Mouse (Mus musculus) 3134 (cell line): Measurements from ENCODE around the gene Exosc2.
"Not testable (repeated sequence)": the region's sequence is repeated elsewhere in the genome, so short reads cannot be mapped to it uniquely, and the experiment has no call there.

ENCODE experiments used
- DNase-seq: peaks from one replicate; pipeline ENCODE4 v3.0.0-alpha.2; 2011; ENCODE audit warnings: low spot score; ENCODE audit not compliant: insufficient read length; ENCODE audit errors: extremely low read depth

Gene Exosc2

DNA sequence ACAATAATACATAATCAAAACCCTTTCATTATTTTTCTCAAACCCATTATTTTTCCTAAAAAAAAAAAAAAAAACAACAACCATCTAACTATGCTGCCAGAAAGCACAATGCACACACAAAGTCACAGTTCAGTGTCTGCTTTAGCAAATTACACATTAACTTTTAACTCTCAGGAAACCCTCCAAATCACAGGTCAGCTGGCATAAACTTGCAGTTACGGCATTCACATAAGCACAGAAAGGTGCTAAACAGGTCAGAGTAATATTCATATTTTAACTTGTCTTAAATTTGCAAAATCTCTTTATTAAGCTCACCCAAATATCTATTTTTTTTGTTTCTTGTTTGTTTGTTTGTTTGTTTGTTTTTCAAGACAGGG, 6.7 kb upstream of the Exosc2 start:
- no peak for DNase-seq

DNA sequence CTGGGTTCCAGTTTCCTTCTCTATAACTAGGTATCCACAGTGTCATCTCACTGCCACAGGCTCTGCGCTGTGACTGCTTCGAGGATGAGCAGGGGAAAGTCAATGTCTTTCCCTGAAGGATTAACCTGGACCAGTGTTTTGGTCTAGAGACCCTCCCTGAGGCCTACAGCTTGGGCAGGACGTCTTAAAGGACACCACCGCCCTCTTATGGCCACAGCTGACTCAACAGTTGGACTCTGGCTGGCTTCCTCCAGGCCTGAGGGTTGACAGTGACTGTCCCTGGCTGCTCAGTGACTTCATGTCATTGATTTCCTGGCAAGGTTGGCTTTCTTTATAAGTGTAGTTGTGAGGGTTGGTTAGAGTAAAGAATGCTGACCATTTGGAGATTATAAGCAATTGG, 3.2 kb upstream of the Exosc2 start:
- DNase-seq, result no peak

DNA sequence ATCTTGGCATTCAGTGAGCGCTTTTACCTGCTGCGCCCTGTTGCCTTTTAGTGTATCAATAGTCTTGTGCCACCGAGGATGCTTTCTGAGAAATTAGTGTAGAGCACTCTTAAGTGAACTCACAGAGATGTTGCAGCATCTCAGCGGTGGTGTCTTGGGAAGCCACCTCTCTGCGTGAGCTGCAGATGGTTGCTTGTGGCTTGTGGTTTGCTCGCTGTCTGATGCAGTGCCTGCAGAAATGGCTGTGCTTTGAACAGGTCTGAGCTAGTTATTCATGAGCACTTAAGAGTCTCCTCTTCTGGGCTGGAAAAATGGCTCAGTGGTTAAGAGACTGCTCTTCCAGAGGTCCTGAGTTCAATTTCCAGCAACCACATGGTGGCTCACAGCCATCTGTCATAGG, 8.1 kb downstream of the Exosc2 start:
- no peak for DNase-seq

- not testable (repeated sequence) for DNase-seq
These were observed 10.7 kb downstream of the Exosc2 start for GRCm38 (mm10) chr2:31681051-31681707.

- no peak for DNase-seq
These were observed 11.3 kb downstream of the Exosc2 start for GRCm38 (mm10) chr2:31681731-31682235.

- DNase-seq, result peak; percentile 39
These were observed 13.2 kb downstream of the Exosc2 start for GRCm38 (mm10) chr2:31683666-31684065.

GRCm38 (mm10) chr2:31688074-31688925, 17.8 kb downstream of the Exosc2 start, which contains the start of gene Abl1:
Abl1 (plus strand) TSS chr2:31688376.
- peak; percentile 93 for DNase-seq

DNA sequence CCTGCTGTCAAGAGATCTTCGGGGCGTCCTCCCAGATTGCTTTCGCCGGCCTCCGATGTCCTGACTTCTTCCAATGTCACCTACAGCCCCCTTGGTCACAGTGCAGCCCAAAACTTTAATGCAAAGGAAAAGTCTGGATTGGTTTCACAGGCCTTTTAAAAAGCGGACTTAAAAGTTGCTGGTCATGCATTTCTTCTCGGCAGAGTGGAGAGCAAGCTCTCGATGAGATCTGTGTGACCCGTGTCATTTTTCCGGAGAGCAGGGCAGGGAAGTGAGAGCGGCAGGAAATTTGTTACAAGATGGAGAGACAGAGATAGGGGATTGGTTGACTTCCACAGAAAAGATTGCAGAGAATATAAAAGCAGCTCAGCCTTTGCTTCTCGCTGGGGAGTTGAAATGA, 18.5 kb downstream of the Exosc2 start:
- no peak for DNase-seq

- DNase-seq, result no peak
These were observed 19.5 kb downstream of the Exosc2 start for GRCm38 (mm10) chr2:31690063-31690462.

DNA sequence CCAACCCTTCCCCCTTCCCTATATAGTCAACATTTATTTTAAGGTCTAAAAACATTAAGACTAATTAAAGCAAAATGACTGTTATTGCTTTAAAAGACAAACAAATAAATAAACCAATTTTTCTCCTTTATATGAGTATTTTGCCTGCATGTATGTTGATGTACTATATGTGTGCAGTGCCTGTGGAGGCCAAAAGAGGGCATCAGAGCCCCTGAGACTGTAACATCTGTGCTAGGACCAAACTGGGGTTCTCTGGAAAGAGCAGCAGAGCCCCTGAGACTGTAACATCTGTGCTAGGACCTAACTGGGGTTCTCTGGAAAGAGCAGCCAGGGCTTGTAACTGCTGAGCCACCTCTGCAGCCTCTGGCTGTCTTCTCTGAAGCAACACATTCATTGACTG, 27.7 kb downstream of the Exosc2 start:
- no peak for DNase-seq

DNA sequence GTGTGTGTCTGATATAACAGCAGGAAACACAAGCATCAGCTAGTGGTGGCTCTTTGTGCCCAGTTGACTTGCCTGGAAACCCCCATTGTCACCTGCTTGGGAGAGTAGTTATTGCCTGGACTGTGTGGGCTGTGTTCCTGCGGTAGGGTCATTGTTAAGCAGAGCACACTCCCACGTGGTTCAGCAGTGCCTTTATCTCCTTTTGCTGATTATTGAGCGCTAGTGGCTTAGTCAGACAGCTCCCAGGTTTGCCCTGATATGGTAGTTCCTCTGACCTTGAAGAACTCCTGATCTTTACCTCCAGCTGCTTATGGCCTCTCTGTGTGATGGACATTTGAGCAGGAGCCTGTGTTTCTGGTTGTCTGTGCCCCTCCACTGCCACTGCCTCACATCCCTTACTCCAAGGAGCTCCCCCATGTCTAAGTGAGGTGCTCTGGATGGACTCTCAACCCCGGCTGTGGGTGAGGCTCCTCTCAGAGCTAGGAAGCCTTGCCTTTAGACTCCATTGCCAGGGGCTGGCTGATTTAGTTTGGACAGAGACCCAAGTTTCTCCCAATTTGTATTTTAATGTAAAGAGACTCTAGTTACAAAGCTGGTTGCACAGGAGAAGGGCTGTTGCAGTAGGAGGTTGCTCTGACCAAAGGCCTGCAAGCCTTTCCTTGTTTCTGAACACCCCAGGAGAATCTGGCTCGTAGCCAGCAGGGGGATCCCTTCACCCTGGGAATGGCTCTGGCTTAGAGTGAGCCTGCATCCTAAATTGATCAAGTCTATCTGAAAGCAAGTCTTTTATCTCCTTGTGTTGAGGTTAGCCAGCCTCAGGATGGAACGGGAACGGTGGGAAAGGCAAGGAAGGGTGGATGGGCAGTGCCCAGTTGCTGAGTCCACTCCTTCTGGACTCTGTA, 30.3 kb downstream of the Exosc2 start:
- DNase-seq, result no peak

DNA sequence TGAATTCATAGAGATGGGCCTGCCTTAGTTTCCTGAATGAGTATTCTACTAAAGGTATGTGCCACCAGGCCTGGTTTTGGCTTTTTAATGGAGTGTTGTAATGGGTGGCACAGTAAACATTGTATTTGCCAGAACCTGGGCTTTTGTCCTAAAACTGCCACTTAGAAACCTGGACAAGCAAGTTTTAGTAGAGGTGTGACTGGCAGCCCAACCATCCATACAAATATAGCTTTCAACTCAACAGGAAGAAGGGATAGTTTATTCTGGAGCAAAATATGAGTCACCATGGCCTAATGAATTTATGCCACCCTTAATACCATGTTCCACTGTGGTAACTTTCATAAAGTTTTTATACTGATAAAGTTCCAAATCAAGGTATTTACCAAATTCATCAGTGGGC, 32.7 kb downstream of the Exosc2 start:
- no peak for DNase-seq

- no peak for DNase-seq
These were observed 35.4 kb downstream of the Exosc2 start for GRCm38 (mm10) chr2:31705914-31706313.

DNA sequence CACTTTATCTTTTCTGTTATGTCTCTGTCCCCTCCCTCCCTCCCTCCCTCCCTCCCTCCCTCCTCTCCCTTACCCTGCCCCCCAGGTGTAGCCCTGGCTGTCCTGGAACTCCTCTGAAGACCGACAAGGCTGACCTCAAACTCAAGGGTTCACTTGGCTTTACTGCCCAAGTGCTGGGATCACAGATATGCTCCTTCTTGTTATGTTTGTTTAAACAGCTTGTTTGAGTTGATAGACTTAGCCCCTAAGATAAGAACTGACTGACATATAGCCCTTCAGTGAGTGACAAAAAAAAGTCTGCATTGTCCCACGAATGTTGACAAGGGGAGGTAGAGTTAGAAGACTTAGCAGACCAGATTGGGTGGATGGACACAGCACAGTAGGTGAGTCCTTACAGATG, 36.0 kb downstream of the Exosc2 start:
- no peak for DNase-seq

DNA sequence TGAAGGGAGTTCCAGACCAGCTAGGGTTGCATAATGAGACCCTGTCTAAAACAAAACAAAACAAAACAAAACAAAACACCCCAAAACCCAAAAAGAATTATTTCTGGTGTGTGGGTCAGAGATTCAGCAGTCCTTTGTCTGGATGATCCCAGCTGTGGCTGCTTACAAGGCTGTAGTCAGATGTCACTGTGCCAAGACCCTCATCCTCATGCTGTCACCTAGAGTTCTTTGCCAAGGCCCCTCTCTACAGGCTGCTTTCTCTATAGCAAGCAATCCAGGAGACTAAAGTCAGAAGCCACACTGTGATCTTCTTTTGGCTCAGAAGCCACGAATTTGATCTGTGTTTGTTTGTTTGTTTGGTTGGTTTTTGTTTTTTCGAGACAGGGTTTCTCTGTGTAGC, 42.2 kb downstream of the Exosc2 start:
- DNase-seq, result no peak

GRCm38 (mm10) chr2:31713813-31714212, 43.3 kb downstream of the Exosc2 start:
- no peak for DNase-seq

DNA sequence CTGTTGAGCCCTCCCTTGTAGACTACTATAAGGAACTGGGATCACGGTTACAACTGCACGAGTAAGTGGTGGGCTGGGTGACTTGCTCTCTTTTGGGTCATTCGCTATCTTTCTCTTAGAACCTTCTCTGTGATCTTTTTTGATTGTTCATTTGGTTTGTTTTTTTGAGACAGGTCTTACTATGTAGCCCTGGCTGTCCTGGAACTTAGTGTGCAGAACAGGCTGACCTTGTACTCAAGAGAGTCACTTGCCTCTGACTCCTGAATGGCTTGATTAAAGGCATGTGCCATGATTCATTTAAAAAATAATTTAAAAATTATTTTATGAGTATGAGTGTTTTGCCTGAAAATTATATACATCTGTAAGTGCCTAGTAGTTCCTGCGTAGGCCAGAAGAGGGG, 44.3 kb downstream of the Exosc2 start:
- DNase-seq, result no peak

- no peak for DNase-seq
These were observed 45.5 kb downstream of the Exosc2 start for GRCm38 (mm10) chr2:31715985-31716384.

DNA sequence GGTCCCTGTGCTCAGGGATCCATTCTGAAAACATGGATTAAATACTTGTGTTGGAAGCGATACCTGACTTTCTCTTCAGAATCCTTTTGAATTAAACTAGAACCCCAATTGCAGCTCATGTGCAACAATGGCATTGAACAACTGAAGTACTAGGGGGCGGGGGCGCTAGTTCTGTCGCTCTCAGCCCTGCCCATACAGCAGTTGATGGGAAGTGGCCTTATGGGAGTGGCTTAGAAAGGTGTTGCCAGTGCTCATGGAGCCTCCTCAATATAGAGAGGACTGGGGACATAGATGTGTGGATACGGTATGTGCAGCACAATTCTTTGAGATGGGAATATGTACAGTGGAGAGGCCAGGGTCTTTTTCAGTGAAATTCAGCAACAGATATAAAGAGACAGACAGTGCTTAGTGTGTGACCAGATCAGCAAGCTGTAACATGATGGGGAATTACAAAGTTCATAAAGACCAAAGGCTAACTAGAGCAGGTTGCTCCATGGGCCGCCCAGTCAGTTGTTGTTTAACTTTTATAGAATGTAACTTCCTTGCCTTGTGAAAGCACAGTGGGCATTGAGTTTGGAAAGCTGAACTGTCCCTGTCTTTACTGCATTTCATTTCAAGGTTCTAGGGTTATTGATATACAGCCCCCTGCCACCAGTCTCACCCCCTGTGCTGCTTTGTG, 48.8 kb downstream of the Exosc2 start:
- DNase-seq, result no peak

DNA sequence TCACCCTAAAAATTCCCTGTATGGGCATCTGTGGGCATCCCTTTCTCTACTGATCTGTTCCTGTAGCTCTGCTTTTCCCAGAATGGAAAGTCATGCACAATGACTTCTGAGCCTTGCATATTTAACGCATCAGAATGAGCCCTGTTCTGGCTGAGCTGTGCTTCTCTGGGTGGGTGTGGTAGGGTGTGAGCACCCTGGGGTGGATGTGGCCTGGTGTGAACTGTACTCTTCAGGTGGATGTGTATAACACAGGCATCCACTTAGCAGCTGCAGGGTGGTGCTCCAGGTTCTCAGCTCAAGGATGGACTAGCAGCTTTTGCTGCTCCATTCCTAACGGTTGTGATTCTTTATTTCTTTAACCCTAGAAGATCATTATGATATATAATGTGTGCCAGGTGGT, 49.4 kb downstream of the Exosc2 start:
- DNase-seq, result no peak
